Mouse (Mus musculus): Measurements from ENCODE around the gene Mylk2.

DNA sequence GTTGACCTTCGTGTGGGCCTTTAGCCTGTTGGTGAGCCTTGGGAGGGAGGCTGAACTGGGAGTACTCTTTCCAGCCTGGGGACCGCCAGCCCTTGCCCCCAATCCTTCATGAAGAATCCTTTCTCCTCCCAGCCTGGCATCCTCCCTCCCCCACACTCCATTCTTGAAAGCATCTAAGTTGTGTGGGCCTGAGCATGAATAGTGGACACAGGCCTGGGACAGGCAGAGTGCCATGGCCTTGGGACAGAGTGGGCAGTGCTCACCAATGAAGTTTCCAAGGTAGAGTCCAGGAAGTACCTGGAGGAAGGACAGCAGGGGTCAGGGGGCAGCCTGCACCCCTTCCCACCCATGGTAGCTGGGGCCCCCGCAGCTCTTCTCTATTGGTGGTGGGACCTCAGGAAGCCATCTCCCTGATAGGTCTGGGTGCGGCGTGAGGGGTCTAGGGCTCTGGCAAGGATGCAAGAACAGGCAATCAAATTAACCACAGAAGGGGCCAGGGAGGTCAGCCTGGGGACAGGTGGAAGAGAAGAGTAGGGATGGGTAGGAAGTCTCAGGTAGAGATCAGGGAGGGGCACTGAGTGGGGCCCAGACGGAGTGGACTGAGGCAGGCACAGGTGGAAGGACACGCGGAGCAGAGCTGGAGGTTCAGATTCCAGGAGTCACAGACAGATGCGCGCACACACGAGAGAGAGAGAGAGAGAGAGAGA, 39.4 kb downstream of the Mylk2 start:
- no peak for TF ChIP-seq EP300 (IDR thresholded peaks at IDR 0.05; ENCODE audit: low read depth)
- no peak for TF ChIP-seq CTCF (IDR thresholded peaks at IDR 0.05; ENCODE audit: low read depth)
